Mouse (Mus musculus): ENCODE data around the gene Ttll12.

DNA sequence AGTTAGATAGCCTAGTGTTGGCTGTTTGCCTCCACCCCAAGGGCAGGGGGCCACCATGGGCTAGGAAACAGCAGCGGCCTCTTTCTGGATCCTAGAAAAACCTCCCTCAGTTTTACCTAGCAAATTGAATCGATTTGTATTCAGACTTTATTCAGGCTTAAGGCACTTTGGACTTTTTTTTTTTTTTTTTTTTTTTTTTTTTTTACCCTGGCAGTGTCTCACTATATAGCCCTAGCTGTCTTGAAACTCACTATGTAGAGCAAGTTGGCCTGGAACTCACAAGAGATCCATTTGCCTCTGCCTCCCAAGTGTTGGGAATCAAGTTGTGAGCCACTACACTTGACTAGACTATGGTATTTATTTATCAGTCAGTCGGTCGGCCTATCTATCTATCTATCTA lies 1.9 kb upstream of the Ttll12 start:
- TF ChIP-seq CTCF (IDR thresholded peaks at IDR 0.05; ENCODE audit: low read depth) (no peak), EP300 (IDR thresholded peaks at IDR 0.05; ENCODE audit: low read depth) (no peak)
